Mouse (Mus musculus) olfactory bulb, adult 2 months (tissue): ENCODE data around the gene Gabrg3.

ENCODE experiments used
- CTCF ChIP-seq: fragments of 200-500 bp; IDR thresholded peaks from 2 replicates; pipeline ENCODE4 v1.5.1; 2012; ENCODE audit warnings: low read depth, mild to moderate bottlenecking, low read length, moderate library complexity; ENCODE audit not compliant: insufficient read depth
- POLR2A ChIP-seq: fragments of 200-500 bp; IDR thresholded peaks from 2 replicates; pipeline ENCODE4 v1.6.1; 2012; ENCODE audit warnings: mild to moderate bottlenecking, low read depth, low read length, moderate library complexity; ENCODE audit not compliant: insufficient read depth

- TF ChIP-seq CTCF (no peak), POLR2A (no peak)
Measured at GRCm38 (mm10) chr7:56946398-56946797, 440.6 kb downstream of the Gabrg3 start.
